22 mouse cellular contexts compared by ENCODE assay signal in the genomic region with DNA sequence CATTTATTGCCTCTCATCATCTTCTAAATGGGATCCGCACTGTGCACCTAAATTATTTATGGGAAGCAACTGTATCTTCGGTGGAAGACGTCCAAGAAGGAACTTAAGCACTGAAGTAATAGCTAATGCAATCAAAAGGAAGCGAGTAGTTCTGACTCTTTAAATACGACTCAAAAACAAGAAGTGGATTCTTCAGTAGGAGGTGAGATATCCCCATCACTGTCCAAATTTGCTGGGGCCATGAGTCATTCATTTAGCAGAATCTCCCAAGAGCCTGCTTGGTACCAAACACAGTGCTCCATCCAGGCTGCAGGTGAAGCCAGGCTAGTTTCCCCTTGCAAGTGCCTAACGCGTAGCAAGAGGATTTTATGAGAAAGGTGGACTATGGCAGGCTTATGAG. TPM values are rescaled to one million over a fixed set of nuclear protein-coding genes. Genes with fewer than 3 reads are reported as not detected.
DNase-seq lines count a peak whose midpoint lies in the region; ATAC-seq and TF ChIP-seq lines count a peak whose summit lies in the region.
"Had no signal": no experiment of that assay in that cellular context is flagged by ENCODE, and none has a peak within 500 bp of the region (broad histone marks: within the 10 kb centered on the region; RNA-seq: fewer than 3 reads in every experiment).

No protein-coding gene starts in this region.

- intact Hi-C loops in left cerebral cortex, adult 2 months (cut with DNase I) = no loop called here
- intact Hi-C loops in left cerebral cortex, postnatal 36 days (cut with DNase I) = no loop called here

- H3K36me3 ChIP-seq in intestine, postnatal 0 days (ENCODE audit: control insufficient read depth, insufficient read depth) = no peaks in the 10 kb centered on the region
- H3K36me3 ChIP-seq: embryonic facial prominence, embryonic 10.5 days; embryonic facial prominence, embryonic 12.5 days; forebrain, embryonic 15.5 days; G1E had no signal

- no peak overlapping the region for H3K4me2 ChIP-seq in intestine, postnatal 0 days (replicated peaks; ENCODE audit: low read depth)
- H3K4me2 ChIP-seq: embryonic facial prominence, embryonic 12.5 days; forebrain, embryonic 13.5 days; forebrain, embryonic 15.5 days had no signal

- 84% methylated on average over 7 of the region's 7 CpGs for WGBS in intestine, postnatal 0 days

- no peak for DNase-seq in left cerebral cortex, adult 2 months (ENCODE audit: extremely low spot score in 1 of 2, low spot score in 2 of 2)
- no peak for DNase-seq in left cerebral cortex, postnatal 36 days (ENCODE audit: low spot score in 2 of 2)
- DNase-seq in brain, adult 2 months (ENCODE audit: low read depth, low spot score) = peak; percentile 56
- no peak for DNase-seq in gastrocnemius, postnatal 10 days
- DNase-seq: adrenal gland, adult 2 months; adrenal gland, postnatal 10 days; adrenal gland, postnatal 25 days; B cell, adult 2 months; cerebellum, adult 11-12 months; cerebellum, adult 2 months; cerebellum, adult 9-10 months; cerebellum, postnatal 10 days; cerebellum, postnatal 25 days had no signal

- peak overlapping the region; percentile 36; the same call in 1 of the 2 replicates for H3K27ac ChIP-seq in left cerebral cortex, adult 2 months
- H3K27ac ChIP-seq in intestine, postnatal 0 days (ENCODE audit: low read depth, low read length) = no peak overlapping the region
- H3K27ac ChIP-seq: embryonic facial prominence, embryonic 10.5 days; embryonic facial prominence, embryonic 12.5 days; forebrain, embryonic 13.5 days; forebrain, embryonic 15.5 days had no signal

- TF ChIP-seq CTCF in left cerebral cortex, adult 2 months (IDR thresholded peaks at IDR 0.05) = no peak
- TF ChIP-seq CTCF in intestine, postnatal 0 days (IDR thresholded peaks at IDR 0.05; ENCODE audit: low read depth) = no peak

- H3K27me3 ChIP-seq in intestine, postnatal 0 days (replicated peaks; ENCODE audit: control insufficient read depth, insufficient read depth, low read length) = no peaks in the 10 kb centered on the region
- H3K27me3 ChIP-seq: CH12.LX; embryonic facial prominence, embryonic 12.5 days; forebrain, embryonic 13.5 days; forebrain, embryonic 15.5 days had no signal

- no peak overlapping the region for H3K4me3 ChIP-seq in left cerebral cortex, adult 2 months
- H3K4me3 ChIP-seq in intestine, postnatal 0 days (ENCODE audit: low read depth, low read length) = no peak overlapping the region
- H3K4me3 ChIP-seq: embryonic facial prominence, embryonic 10.5 days; embryonic facial prominence, embryonic 12.5 days; forebrain, embryonic 13.5 days; forebrain, embryonic 15.5 days had no signal

- H3K4me1 ChIP-seq in intestine, postnatal 0 days (replicated peaks; ENCODE audit: control insufficient read depth, insufficient read depth, low read length) = no peaks in the 10 kb centered on the region
- H3K4me1 ChIP-seq: embryonic facial prominence, embryonic 12.5 days had no signal

- ATAC-seq in megakaryocyte, adult 5-6 weeks (ENCODE audit: poor library complexity, severe bottlenecking) = peak; percentile 71
- ATAC-seq in intestine, postnatal 0 days = no peak
- ATAC-seq: CD4-positive, CD25-positive, alpha-beta regulatory T cell, adult 4 months; forebrain, embryonic 13.5 days; forebrain, embryonic 15.5 days had no signal

- H3K9ac ChIP-seq in intestine, postnatal 0 days (ENCODE audit: low read depth, low read length) = no peak overlapping the region
- H3K9ac ChIP-seq: embryonic facial prominence, embryonic 12.5 days; forebrain, embryonic 13.5 days; forebrain, embryonic 15.5 days had no signal

- no peaks in the 10 kb centered on the region for H3K9me3 ChIP-seq in intestine, postnatal 0 days (ENCODE audit: control insufficient read depth)
- H3K9me3 ChIP-seq: embryonic facial prominence, embryonic 10.5 days; embryonic facial prominence, embryonic 12.5 days; forebrain, embryonic 13.5 days; forebrain, embryonic 15.5 days; G1E had no signal

RNA-seq across cellular contexts. Expression of a gene that starts 49.9 kb away (rescaled TPM):
- total RNA-seq in left cerebral cortex, adult 2 months (2021) = 1,000 to 10,000 TPM; 2,238 to 2,247 TPM
- total RNA-seq in left cerebral cortex, postnatal 36 days (2021) = 1,000 to 10,000 TPM; 2,172 to 2,300 TPM
- 717 and 805 TPM in 2 replicates for total RNA-seq in megakaryocyte, adult 5-6 weeks (2015)
- 1,003 and 1,237 TPM in 2 replicates for total RNA-seq in megakaryocyte, adult 5-6 weeks (2017)
- total RNA-seq in gastrocnemius, postnatal 10 days (2021) = 100 to 1,000 TPM; 360 to 362 TPM
- 3,331 and 3,461 TPM in 2 replicates for polyA plus RNA-seq in intestine, postnatal 0 days (2015; fragmentation: Nextera tagmentation; extraction: Ambion mirVana)
